Mouse (Mus musculus): ENCODE data around the gene Opcml.

DNA sequence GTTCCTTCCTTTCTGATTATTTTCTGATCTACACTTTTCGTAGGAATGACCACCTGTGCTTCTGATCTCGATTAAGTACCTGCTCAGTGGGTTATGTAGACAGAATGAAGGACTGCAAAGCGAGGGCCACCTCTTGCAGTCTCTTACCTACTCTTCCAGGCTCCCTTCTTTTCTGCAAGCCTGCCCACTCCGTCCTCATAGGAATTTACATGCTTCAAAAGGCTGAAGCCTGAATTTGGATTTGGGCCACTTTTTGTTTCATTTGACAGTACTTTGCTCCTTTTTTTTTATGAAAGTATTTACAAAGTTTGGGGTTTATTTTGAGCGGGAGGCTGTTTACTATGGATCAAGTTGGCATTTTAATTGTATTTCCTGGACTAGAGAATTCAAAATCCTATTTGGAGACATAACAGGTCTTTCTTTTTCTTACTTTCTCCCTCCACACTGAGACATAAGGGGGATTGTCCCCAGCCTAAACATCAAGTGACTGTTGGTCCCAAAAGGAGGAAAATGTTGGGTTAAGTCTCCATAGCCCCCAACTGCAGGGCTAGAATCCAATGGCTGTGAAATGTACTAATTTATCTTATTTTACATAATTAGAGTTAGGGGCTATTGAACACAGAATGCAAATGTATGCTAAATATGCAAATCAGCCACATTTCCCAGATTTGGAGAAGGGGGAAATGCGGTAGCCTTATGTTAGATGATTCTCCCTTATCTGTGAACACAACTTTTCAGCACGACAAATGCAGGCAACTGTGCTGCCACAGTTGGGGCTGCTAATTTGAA is 667.6 kb downstream of the Opcml start:
- TF ChIP-seq POLR2A (IDR thresholded peaks at IDR 0.05; ENCODE audit: low read depth, low read length) (no peak), CTCF (conservative IDR thresholded peaks at IDR 0.05; ENCODE audit: insufficient read depth, insufficient read length, low read depth, low read length) (no peak)
